Mouse (Mus musculus): Measurements from ENCODE around the gene Six6. TPM values are rescaled to one million over a fixed set of nuclear protein-coding genes. Genes with fewer than 3 reads are reported as not detected.

Six6 gene
- total and polyA plus RNA-seq, 3 experiments = not detected

- Histone ChIP-seq H3K4me1 (ENCODE audit: control insufficient read depth in 1 of 2, insufficient read depth in 2 of 2, low read length in 2 of 2) (no peaks in the 10 kb centered on the region), H3K27me3 (ENCODE audit: control insufficient read depth in 1 of 2, insufficient read depth in 2 of 2, low read length in 2 of 2) (peaks cover 9 to 14% of the 10 kb centered on the region in 2 experiments), H3K9ac (ENCODE audit: control insufficient read depth, low read depth, low read length, poor library complexity, severe bottlenecking) (no peak overlapping the region), H3K9me3 (replicated peaks; ENCODE audit: insufficient read depth, low read length) (no peaks in the 10 kb centered on the region), H3K4me3 (ENCODE audit: control insufficient read depth in 1 of 2, insufficient read depth in 1 of 2, low read depth in 2 of 2, low read length in 2 of 2) (no peak overlapping the region), H3K79me2 (ENCODE audit: control insufficient read depth, insufficient read depth, low read length, poor library complexity) (no peaks in the 10 kb centered on the region), H3K27ac (ENCODE audit: control insufficient read depth, low read depth, low read length) (no peak overlapping the region), H3K36me3 (ENCODE audit: control insufficient read depth in 1 of 2, insufficient read depth in 2 of 2, low read length in 2 of 2) (no peaks in the 10 kb centered on the region)
- DNase-seq (ENCODE audit: low read depth, low spot score) = no peak
- TF ChIP-seq MAZ (IDR thresholded peaks at IDR 0.05; ENCODE audit: low read depth, low read length) = no peak
- TF ChIP-seq MEF2A (IDR thresholded peaks at IDR 0.05; ENCODE audit: extremely low read depth, insufficient replicate concordance, low read depth, low read length, poor library complexity, severe bottlenecking) = no peak
- TF ChIP-seq MXI1 (IDR thresholded peaks at IDR 0.05; ENCODE audit: low read depth, low read length) = no peak
Measured at GRCm38 (mm10) chr12:72983071-72983857, 43.6 kb downstream of the Six6 start.

Other genes with a start within 250 kb of the Six6 start
- 119 and 127 TPM in 2 replicates for gene Ppm1a, start 182.4 kb upstream of the Six6 start, total RNA-seq (2012; rRNA removed)
- 100 to 1,000 TPM in 1 of 2 experiments, not detected in 1; 111 TPM for gene Ppm1a, start 182.4 kb upstream of the Six6 start, polyA plus RNA-seq (2012; ENCODE audit: insufficient read depth in 1 of 2, insufficient read length in 2 of 2, low read depth in 1 of 2, low replicate concordance in 2 of 2, missing spikeins in 1 of 2)
- not detected in 2 replicates for gene 4930447C04Rik, start 882 bp downstream of the Six6 start, total RNA-seq (2012; rRNA removed)
- gene 4930447C04Rik, start 882 bp downstream of the Six6 start, polyA plus RNA-seq (2012; ENCODE audit: insufficient read depth in 1 of 2, insufficient read length in 2 of 2, low read depth in 1 of 2, low replicate concordance in 2 of 2, missing spikeins in 1 of 2) = not detected
- gene Six1, start 114.0 kb downstream of the Six6 start, total RNA-seq (2012; rRNA removed) = not detected in 2 replicates
- not detected for gene Six1, start 114.0 kb downstream of the Six6 start, polyA plus RNA-seq (2012; ENCODE audit: insufficient read depth in 1 of 2, insufficient read length in 2 of 2, low read depth in 1 of 2, low replicate concordance in 2 of 2, missing spikeins in 1 of 2)
- gene Six4, start 173.6 kb downstream of the Six6 start, total RNA-seq (2012; rRNA removed) = not detected in 2 replicates
- not detected for gene Six4, start 173.6 kb downstream of the Six6 start, polyA plus RNA-seq (2012; ENCODE audit: insufficient read depth in 1 of 2, insufficient read length in 2 of 2, low read depth in 1 of 2, low replicate concordance in 2 of 2, missing spikeins in 1 of 2)
- gene Mnat1, start 183.8 kb downstream of the Six6 start, total RNA-seq (2012; rRNA removed) = 29.4 and 31.4 TPM in 2 replicates
- 10 to 100 TPM in 1 of 2 experiments, not detected in 1; 36.9 TPM for gene Mnat1, start 183.8 kb downstream of the Six6 start, polyA plus RNA-seq (2012; ENCODE audit: insufficient read depth in 1 of 2, insufficient read length in 2 of 2, low read depth in 1 of 2, low replicate concordance in 2 of 2, missing spikeins in 1 of 2)

Measured in MEL (cell line).